Mouse (Mus musculus): ENCODE measurements around the gene Ide. TPM values are rescaled to one million over a fixed set of nuclear protein-coding genes. Genes with fewer than 3 reads are reported as not detected.
"Not testable (repeated sequence)": the region's sequence is repeated elsewhere in the genome, so short reads cannot be mapped to it uniquely, and the experiment has no call there.

Ide gene
- polyA plus RNA-seq, 1 experiment from 2014 or later = 35.9 TPM

- WGBS = 3% methylated on average over 63 of the region's 63 CpGs
Observed at GRCm38 (mm10) chr19:37233561-37234539, 103.8 kb downstream of the Ide start.

GRCm38 (mm10) chr19:37232598-37232997, 105.1 kb downstream of the Ide start:
- H3K9me3 ChIP-seq; H3K4me3 ChIP-seq; H3K36me3 ChIP-seq; H3K9ac ChIP-seq; H3K4me2 ChIP-seq; ATAC-seq (ENCODE audit: low read depth); H3K27ac ChIP-seq (replicated peaks): not testable (repeated sequence)
- 64% methylated on average over 9 of the region's 9 CpGs for WGBS
- Histone ChIP-seq H3K4me1 (replicated peaks) (peaks cover 12% of the 10 kb centered on the region), H3K27me3 (peaks cover 51% of the 10 kb centered on the region)

More at GRCm38 (mm10) chr19:37233561-37234539, 103.8 kb downstream of the Ide start:
- peaks cover 22% of the 10 kb centered on the region for H3K4me1 ChIP-seq (replicated peaks)
- no peak overlapping the region for H3K27ac ChIP-seq (replicated peaks)
- H3K36me3 ChIP-seq = no peaks in the 10 kb centered on the region
- peak overlapping the region; percentile 79 for H3K4me2 ChIP-seq
- peak; percentile 82 for ATAC-seq (ENCODE audit: low read depth)
- peak overlapping the region; percentile 68 for H3K9ac ChIP-seq
- H3K9me3 ChIP-seq = no peaks in the 10 kb centered on the region
- peaks cover 60% of the 10 kb centered on the region for H3K27me3 ChIP-seq
- H3K4me3 ChIP-seq = peak overlapping the region; percentile 44

DNA sequence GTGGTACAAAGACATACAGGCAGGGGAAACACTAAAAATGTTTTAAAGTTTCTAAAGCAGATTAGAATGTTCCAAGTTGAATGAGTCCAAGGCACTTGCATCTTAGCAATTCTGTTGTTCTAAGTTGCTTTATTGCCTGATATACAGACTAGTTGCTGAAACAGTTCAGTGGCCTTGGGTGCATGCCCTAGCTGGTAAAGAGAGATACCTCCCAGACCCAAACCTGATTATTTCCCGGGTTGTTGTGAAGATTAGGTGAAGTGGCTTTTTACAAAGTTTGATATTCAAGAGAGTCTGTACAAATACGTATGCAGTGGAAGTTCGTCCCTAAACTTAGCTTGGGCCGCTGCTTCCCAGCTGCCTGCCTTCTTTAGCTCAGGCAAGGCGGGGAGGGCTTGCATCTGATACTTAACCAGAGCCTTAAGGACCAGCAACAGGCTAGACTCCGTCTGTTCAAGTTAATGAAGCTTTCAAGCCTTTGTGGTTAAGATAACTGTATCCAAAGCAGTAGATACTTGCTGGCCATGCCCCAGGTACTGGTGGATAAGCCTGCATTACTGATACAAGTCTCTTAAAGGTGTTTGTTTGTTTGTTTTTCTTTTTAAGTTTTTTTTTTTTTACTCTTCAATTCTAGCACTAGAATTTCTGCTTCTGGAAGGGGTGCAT, 112.3 kb downstream of the Ide start:
- Histone ChIP-seq H3K4me1 (replicated peaks) (no peaks in the 10 kb centered on the region), H3K9me3 (no peaks in the 10 kb centered on the region), H3K36me3 (peaks cover 39% of the 10 kb centered on the region), H3K27ac (replicated peaks) (no peak overlapping the region), H3K4me3 (no peak overlapping the region), H3K9ac (no peak overlapping the region), H3K4me2 (no peak overlapping the region), H3K27me3 (no peaks in the 10 kb centered on the region)
- ATAC-seq (ENCODE audit: low read depth) = no peak
- 83% methylated on average over 6 of the region's 6 CpGs for WGBS

Other genes with a start within 250 kb of the Ide start
- gene March5, start 130.3 kb downstream of the Ide start, polyA plus RNA-seq (2015; fragmentation: Nextera tagmentation; extraction: Ambion mirVana) = 130 and 134 TPM in 2 replicates
- gene Cpeb3, start 129.3 kb downstream of the Ide start, polyA plus RNA-seq (2015; fragmentation: Nextera tagmentation; extraction: Ambion mirVana) = 10.4 and 11.2 TPM in 2 replicates
- 10.2 and 14.3 TPM in 2 replicates for gene Kif11, start 38.6 kb upstream of the Ide start, polyA plus RNA-seq (2015; fragmentation: Nextera tagmentation; extraction: Ambion mirVana)
- gene Hhex, start 97.0 kb upstream of the Ide start, polyA plus RNA-seq (2015; fragmentation: Nextera tagmentation; extraction: Ambion mirVana) = 6.6 and 8.3 TPM in 2 replicates
- 14.7 and 16.3 TPM in 2 replicates for gene Exoc6, start 212.6 kb upstream of the Ide start, polyA plus RNA-seq (2015; fragmentation: Nextera tagmentation; extraction: Ambion mirVana)

All from neural tube, embryonic 13.5 days (tissue).